Mouse (Mus musculus): ENCODE measurements at regions not wholly inside any gene's neighbourhood (a gene's known extent, or its start where the extent isn't known, plus 50 kb on each side); places are given as distances from the start of the nearest gene placed in this dataset.

DNA sequence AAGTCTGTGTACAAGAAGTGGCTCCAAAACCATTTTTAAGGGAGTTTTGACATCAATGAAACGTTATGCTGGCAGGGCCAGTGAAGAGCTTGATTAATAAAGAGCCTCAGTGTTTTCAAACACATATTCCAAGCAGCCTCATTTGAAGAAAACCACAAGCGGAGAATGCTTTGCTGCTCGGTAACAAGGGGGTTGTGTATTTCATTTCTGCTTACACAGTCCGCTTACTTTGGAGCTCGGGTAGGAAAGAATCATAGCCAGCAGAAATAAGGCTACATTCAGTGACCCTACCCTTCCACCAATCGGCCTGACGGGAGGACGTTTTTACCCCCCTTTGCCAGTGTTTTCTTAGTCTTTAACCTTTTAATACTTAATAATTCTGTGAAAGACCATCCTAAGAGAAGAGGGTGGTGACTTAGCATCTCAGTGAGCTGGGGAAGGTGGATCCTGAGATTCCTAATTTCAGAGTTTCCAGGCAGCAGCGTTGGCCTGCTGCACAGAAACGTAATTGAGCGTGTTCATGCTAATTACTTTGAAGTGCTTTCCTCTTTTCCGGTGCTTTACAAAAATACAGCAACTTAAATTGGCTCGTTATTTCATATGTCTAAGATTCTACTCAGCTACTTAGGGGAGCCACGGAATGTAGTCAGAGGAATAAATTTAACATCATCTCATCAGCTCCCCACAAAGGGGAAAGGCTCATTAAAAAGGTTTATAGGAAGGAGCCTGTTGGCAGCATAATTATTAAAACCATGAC is 541.9 kb downstream of the Rab28 start:
- no peaks in the 10 kb centered on the region for H3K79me2 ChIP-seq (ENCODE audit: control insufficient read depth, insufficient read depth, low read length, poor library complexity)
- DNase-seq (ENCODE audit: low read depth, low spot score), result no peak
- no peak overlapping the region for H3K9ac ChIP-seq (ENCODE audit: control insufficient read depth, low read depth, low read length, poor library complexity, severe bottlenecking)
- no peak overlapping the region for H3K27ac ChIP-seq (ENCODE audit: control insufficient read depth, low read depth, low read length)
- no peaks in the 10 kb centered on the region for H3K4me1 ChIP-seq (ENCODE audit: control insufficient read depth in 1 of 2, insufficient read depth in 2 of 2, low read length in 2 of 2)
- no peak overlapping the region for H3K4me3 ChIP-seq (ENCODE audit: control insufficient read depth in 1 of 2, insufficient read depth in 1 of 2, low read depth in 2 of 2, low read length in 2 of 2)
- no peaks in the 10 kb centered on the region for H3K9me3 ChIP-seq (replicated peaks; ENCODE audit: insufficient read depth, low read length)
- H3K27me3 ChIP-seq (ENCODE audit: control insufficient read depth in 1 of 2, insufficient read depth in 2 of 2, low read length in 2 of 2), result no peaks in the 10 kb centered on the region
- TF ChIP-seq POLR2AphosphoS2 (IDR thresholded peaks at IDR 0.05; ENCODE audit: low read length) (no peak), EP300 (IDR thresholded peaks at IDR 0.05; ENCODE audit: low read depth in 1 of 2, low read length in 2 of 2) (no peak), MAFK (IDR thresholded peaks at IDR 0.05; ENCODE audit: borderline replicate concordance, low read depth, low read length) (no peak), JUND (IDR thresholded peaks at IDR 0.05; ENCODE audit: low read depth, low read length) (no peak), MYC (IDR thresholded peaks at IDR 0.05; ENCODE audit: low read depth, low read length) (no peak), ELF1 (IDR thresholded peaks at IDR 0.05; ENCODE audit: low read depth, low read length) (no peak), USF1 (IDR thresholded peaks at IDR 0.05; ENCODE audit: low read depth, low read length) (no peak), NELFE (IDR thresholded peaks at IDR 0.05; ENCODE audit: low read depth, low read length) (no peak), ZNF384 (IDR thresholded peaks at IDR 0.05; ENCODE audit: low read depth, low read length) (no peak), CHD2 (IDR thresholded peaks at IDR 0.05; ENCODE audit: low read length) (no peak), GATA1 (IDR thresholded peaks at IDR 0.05; ENCODE audit: low read depth, low read length) (no peak), MEF2A (IDR thresholded peaks at IDR 0.05; ENCODE audit: extremely low read depth, insufficient replicate concordance, low read depth, low read length, poor library complexity, severe bottlenecking) (no peak), KAT2A (conservative IDR thresholded peaks at IDR 0.05; ENCODE audit: low read depth, low read length) (no peak), NRF1 (IDR thresholded peaks at IDR 0.05; ENCODE audit: insufficient read depth, low read depth, low read length, poor library complexity, severe bottlenecking) (no peak)
- H3K36me3 ChIP-seq (ENCODE audit: control insufficient read depth in 1 of 2, insufficient read depth in 2 of 2, low read length in 2 of 2), result no peaks in the 10 kb centered on the region

DNA sequence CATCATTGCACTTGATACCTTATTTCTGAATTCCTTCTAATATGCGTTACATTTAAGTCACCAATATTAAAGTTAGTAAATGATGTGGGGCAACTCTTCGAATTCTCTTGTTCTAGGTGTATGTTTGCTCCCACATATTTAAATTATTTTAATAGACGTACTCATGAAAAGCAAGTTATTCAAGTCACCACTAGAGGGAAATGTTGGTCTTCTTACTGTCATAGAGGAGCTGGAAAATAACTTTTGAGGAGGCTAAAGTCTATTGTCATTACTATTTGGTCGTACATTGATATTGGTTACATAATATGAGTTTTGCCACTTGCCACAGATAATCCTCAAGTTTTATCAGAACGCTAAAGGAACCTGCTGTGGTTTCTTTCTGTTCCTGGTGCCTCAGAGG is 582.9 kb downstream of the Rab28 start:
- H3K27ac ChIP-seq (ENCODE audit: control insufficient read depth, low read depth, low read length), result no peak overlapping the region
- no peak overlapping the region for H3K9ac ChIP-seq (ENCODE audit: control insufficient read depth, low read depth, low read length, poor library complexity, severe bottlenecking)
- H3K27me3 ChIP-seq (ENCODE audit: control insufficient read depth in 1 of 2, insufficient read depth in 2 of 2, low read length in 2 of 2), result 0 out of 4 replicates have a peak, but pooled peaks cover 0 to 2% of the 10 kb centered on the region in 2 experiments
- H3K36me3 ChIP-seq (ENCODE audit: control insufficient read depth in 1 of 2, insufficient read depth in 2 of 2, low read length in 2 of 2), result no peaks in the 10 kb centered on the region
- no peaks in the 10 kb centered on the region for H3K4me1 ChIP-seq (ENCODE audit: control insufficient read depth in 1 of 2, insufficient read depth in 2 of 2, low read length in 2 of 2)
- DNase-seq (ENCODE audit: low read depth, low spot score), result peak; percentile 53
- H3K9me3 ChIP-seq (replicated peaks; ENCODE audit: insufficient read depth, low read length), result no peaks in the 10 kb centered on the region
- no peaks in the 10 kb centered on the region for H3K79me2 ChIP-seq (ENCODE audit: control insufficient read depth, insufficient read depth, low read length, poor library complexity)
- no peak overlapping the region for H3K4me3 ChIP-seq (ENCODE audit: control insufficient read depth in 1 of 2, insufficient read depth in 1 of 2, low read depth in 2 of 2, low read length in 2 of 2)
- no peak for TF ChIP-seq ZKSCAN1 (IDR thresholded peaks at IDR 0.05; ENCODE audit: low read depth, low read length)
- no peak for TF ChIP-seq UBTF (IDR thresholded peaks at IDR 0.05; ENCODE audit: borderline replicate concordance, insufficient read depth, low read depth, low read length)
- peak; percentile 84 for TF ChIP-seq SMC3 (IDR thresholded peaks at IDR 0.05; ENCODE audit: low read depth, low read length)
- TF ChIP-seq GATA1 (IDR thresholded peaks at IDR 0.05; ENCODE audit: low read depth, low read length), result no peak
- TF ChIP-seq TAL1 (IDR thresholded peaks at IDR 0.05; ENCODE audit: low read length), result no peak
- no peak for TF ChIP-seq POLR2AphosphoS5 (IDR thresholded peaks at IDR 0.05; ENCODE audit: borderline replicate concordance, low read depth, low read length)
- TF ChIP-seq ETS1 (IDR thresholded peaks at IDR 0.05; ENCODE audit: low read depth, low read length), result no peak
- TF ChIP-seq RAD21 (IDR thresholded peaks at IDR 0.05; ENCODE audit: low read depth, low read length), result peak; percentile 90
- no peak for TF ChIP-seq NELFE (IDR thresholded peaks at IDR 0.05; ENCODE audit: low read depth, low read length)
- peak in 2 of 3 experiments; percentile 30 to 72; a peak in 3 of 6 replicates for TF ChIP-seq CTCF (IDR thresholded peaks at IDR 0.05 in 2 of 3, conservative IDR thresholded peaks at IDR 0.05 in 1 of 3; ENCODE audit: control insufficient read depth in 1 of 3, insufficient read depth in 1 of 3, low read depth in 2 of 3, low read length in 3 of 3, poor library complexity in 1 of 3, severe bottlenecking in 1 of 3)
- TF ChIP-seq USF2 (IDR thresholded peaks at IDR 0.05; ENCODE audit: borderline replicate concordance in 1 of 2, insufficient read depth in 1 of 2, low read depth in 1 of 2, low read length in 2 of 2), result no peak
- TF ChIP-seq ZNF384 (IDR thresholded peaks at IDR 0.05; ENCODE audit: low read depth, low read length), result no peak
- no peak for TF ChIP-seq MAZ (IDR thresholded peaks at IDR 0.05; ENCODE audit: low read depth, low read length)
- TF ChIP-seq JUND (IDR thresholded peaks at IDR 0.05; ENCODE audit: low read depth, low read length), result no peak
- TF ChIP-seq EP300 (IDR thresholded peaks at IDR 0.05; ENCODE audit: low read depth in 1 of 2, low read length in 2 of 2), result no peak
- TF ChIP-seq ELF1 (IDR thresholded peaks at IDR 0.05; ENCODE audit: low read depth, low read length), result no peak
- no peak for TF ChIP-seq POLR2A (IDR thresholded peaks at IDR 0.05; ENCODE audit: control insufficient read depth in 1 of 2, insufficient read depth in 1 of 2, low read depth in 1 of 2, low read length in 2 of 2, poor library complexity in 1 of 2)
- no peak for TF ChIP-seq CHD1 (IDR thresholded peaks at IDR 0.05; ENCODE audit: low read depth, low read length)
- TF ChIP-seq MAFK (IDR thresholded peaks at IDR 0.05; ENCODE audit: borderline replicate concordance, low read depth, low read length), result no peak
- no peak for TF ChIP-seq GABPA (IDR thresholded peaks at IDR 0.05; ENCODE audit: low read depth, low read length)
- TF ChIP-seq KAT2A (conservative IDR thresholded peaks at IDR 0.05; ENCODE audit: low read depth, low read length), result no peak
- no peak for TF ChIP-seq USF1 (IDR thresholded peaks at IDR 0.05; ENCODE audit: low read depth, low read length)
- no peak for TF ChIP-seq TCF12 (IDR thresholded peaks at IDR 0.05; ENCODE audit: low read depth, low read length)

All from MEL (cell line).